ENCODE assay signal across 8 mouse cellular contexts in genomic region chr16:32099638-32100150, GRCm38 (mm10). TPM values are rescaled to one million over a fixed set of nuclear protein-coding genes. Genes with fewer than 3 reads are reported as not detected.
DNase-seq lines count a peak whose midpoint lies in the region; ATAC-seq and TF ChIP-seq lines count a peak whose summit lies in the region.

TSS of gene Pigx (minus strand) at chr16:32099740.
TSS of gene Cep19 (plus strand) at chr16:32099800.

- peak within 1 kb of the TSS; percentile 81 for H3K9ac ChIP-seq in hindbrain, postnatal 0 days (replicated peaks; ENCODE audit: low read length)

- WGBS in hindbrain, postnatal 0 days, result under 1% methylated on average over 34 of the region's 34 CpGs

- no peaks in the 10 kb centered on the region for H3K27me3 ChIP-seq in hindbrain, postnatal 0 days (ENCODE audit: insufficient read depth, low read length)

- H3K4me3 ChIP-seq in hindbrain, postnatal 0 days (ENCODE audit: low read length), result peak within 1 kb of the TSS; percentile 94
- peak within 1 kb of the TSS; percentile 94 for H3K4me3 ChIP-seq in left cerebral cortex, adult 2 months

- TF ChIP-seq CTCF in hindbrain, postnatal 0 days (IDR thresholded peaks at IDR 0.05; ENCODE audit: low read depth), result no peak
- TF ChIP-seq CTCF in left cerebral cortex, adult 2 months (IDR thresholded peaks at IDR 0.05), result no peak

- no peaks in the 10 kb centered on the region for H3K9me3 ChIP-seq in hindbrain, postnatal 0 days (ENCODE audit: low read length)

- DNase-seq in T-cell, adult 2 months (ENCODE audit: low spot score), result peak; percentile 88
- peak; percentile 86 to 91 for DNase-seq in cerebellum, postnatal 36 days
- peak; percentile 87 for DNase-seq in gastrocnemius, adult 18-20 months (ENCODE audit: low spot score)
- peak; percentile 95 for DNase-seq in hindbrain, postnatal 0 days (ENCODE audit: low spot score)
- DNase-seq in left cerebral cortex, adult 2 months (ENCODE audit: extremely low spot score in 1 of 2, low spot score in 2 of 2), result peak; percentile 87 to 88
- DNase-seq in right cerebral cortex, adult 2 months (ENCODE audit: low spot score in 2 of 2), result peak; percentile 87 to 90
- DNase-seq in urinary bladder, postnatal 14 days (ENCODE audit: low spot score), result peak; percentile 87

- ATAC-seq in hindbrain, postnatal 0 days, result peak; percentile 98
- ATAC-seq in megakaryocyte, adult 5-6 weeks (ENCODE audit: poor library complexity, severe bottlenecking), result peak; percentile 71

- H3K4me1 ChIP-seq in hindbrain, postnatal 0 days (ENCODE audit: insufficient read depth, low read length), result peaks cover 11% of the 10 kb centered on the region; the same call in 1 of the 2 replicates

- H3K4me2 ChIP-seq in hindbrain, postnatal 0 days (ENCODE audit: low read depth, low read length), result peak within 1 kb of the TSS; percentile 70

- peaks cover 6% of the 10 kb centered on the region for H3K36me3 ChIP-seq in hindbrain, postnatal 0 days (ENCODE audit: insufficient read depth, low read length)

- intact Hi-C loops in left cerebral cortex, adult 2 months (cut with DNase I), result no loop called here

- H3K27ac ChIP-seq in hindbrain, postnatal 0 days, result peak within 1 kb of the TSS; percentile 76
- H3K27ac ChIP-seq in left cerebral cortex, adult 2 months, result peak within 1 kb of the TSS; percentile 93

RNA-seq across cellular contexts. Expression of gene Pigx, which starts in this region (rescaled TPM):
- total RNA-seq in gastrocnemius, adult 18-20 months (2021), result 10 to 100 TPM; 10.5 to 12.7 TPM
- total RNA-seq in hindbrain, postnatal 0 days (2014; rRNA removed), result 46.5 and 47.3 TPM in 2 replicates
- polyA plus RNA-seq in hindbrain, postnatal 0 days (2015; fragmentation: Nextera tagmentation; extraction: Ambion mirVana), result 86.7 and 93.3 TPM in 2 replicates
- 10 to 100 TPM; 20.9 to 24.1 TPM for total RNA-seq in left cerebral cortex, adult 2 months (2021)
- total RNA-seq in megakaryocyte, adult 5-6 weeks (2015), result 84.8 and 109 TPM in 2 replicates
- total RNA-seq in megakaryocyte, adult 5-6 weeks (2017), result 33.2 and 38.3 TPM in 2 replicates

RNA-seq across cellular contexts. Expression of gene Cep19, which starts in this region (rescaled TPM):
- 10 to 100 TPM in 1 of 2 experiments, 1 to 10 TPM in 1; 9.3 to 10.9 TPM for total RNA-seq in gastrocnemius, adult 18-20 months (2021)
- total RNA-seq in hindbrain, postnatal 0 days (2014; rRNA removed), result 20.1 and 28.2 TPM in 2 replicates
- polyA plus RNA-seq in hindbrain, postnatal 0 days (2015; fragmentation: Nextera tagmentation; extraction: Ambion mirVana), result 55.0 and 56.0 TPM in 2 replicates
- total RNA-seq in left cerebral cortex, adult 2 months (2021), result 10 to 100 TPM; 65.2 to 67.7 TPM
- 24.0 and 27.4 TPM in 2 replicates for total RNA-seq in megakaryocyte, adult 5-6 weeks (2015)
- 36.6 and 44.3 TPM in 2 replicates for total RNA-seq in megakaryocyte, adult 5-6 weeks (2017)

Comparison
In these comparisons a context has a peak if more than half of its experiments do, and no peak if none do; other contexts are left out.
1. Peak in every context shown above with its lines: DNase-seq, ATAC-seq, H3K4me3 ChIP-seq and H3K27ac ChIP-seq.